Mouse (Mus musculus) Patski (cell line): ENCODE data around the gene Msl1. TPM values are rescaled to one million over a fixed set of nuclear protein-coding genes. Genes with fewer than 3 reads are reported as not detected.

ENCODE experiments used
- ATAC-seq: fragments of 100-300 bp; one replicate; pipeline ENCODE4 v1.8.0; 2021
- CTCF ChIA-PET: fragments of 350-600 bp; sonication (Branson Sonifier 250); formaldehyde crosslinking; loops from one replicate; lab custom pipeline; 2022; ENCODE audit warnings: inconsistent platforms; lab: Charles Lee
- POLR2A ChIA-PET: fragments of 350-600 bp; sonication (Branson Sonifier 250); formaldehyde crosslinking; loops from one replicate; lab custom pipeline; 2022; ENCODE audit warnings: antibody characterized with exemption, inconsistent platforms; lab: Charles Lee
- DNase-seq: peaks from one replicate; pipeline ENCODE4 v3.0.0-alpha.2; 2011; ENCODE audit warnings: low read depth, low spot score
- H3K27me3 ChIP-seq: fragments of 371-371 bp; one replicate; pipeline ENCODE4 v1.5.1; 2021
- CTCF ChIP-seq: fragments of 100-300 bp; IDR thresholded peaks from one replicate; pipeline ENCODE4 v1.5.1; 2021
- in situ Hi-C: fragments of 300-500 bp; cut with MboI; formaldehyde crosslinking; loops from 3 replicates; pipeline ENCODE4 v1.11.1; 2018; ENCODE audit warnings: low pct_unique_long_range_greater_than_20kb, mixed read lengths
- polyA plus RNA-seq: library from polyadenylated mRNA; unstranded; gene quantifications from one replicate; pipeline ENCODE4 v1.2.3, GENCODE M21; 2021

Msl1 gene
- polyA plus RNA-seq, 1 experiment from 2014 or later: 69.9 TPM

DNA sequence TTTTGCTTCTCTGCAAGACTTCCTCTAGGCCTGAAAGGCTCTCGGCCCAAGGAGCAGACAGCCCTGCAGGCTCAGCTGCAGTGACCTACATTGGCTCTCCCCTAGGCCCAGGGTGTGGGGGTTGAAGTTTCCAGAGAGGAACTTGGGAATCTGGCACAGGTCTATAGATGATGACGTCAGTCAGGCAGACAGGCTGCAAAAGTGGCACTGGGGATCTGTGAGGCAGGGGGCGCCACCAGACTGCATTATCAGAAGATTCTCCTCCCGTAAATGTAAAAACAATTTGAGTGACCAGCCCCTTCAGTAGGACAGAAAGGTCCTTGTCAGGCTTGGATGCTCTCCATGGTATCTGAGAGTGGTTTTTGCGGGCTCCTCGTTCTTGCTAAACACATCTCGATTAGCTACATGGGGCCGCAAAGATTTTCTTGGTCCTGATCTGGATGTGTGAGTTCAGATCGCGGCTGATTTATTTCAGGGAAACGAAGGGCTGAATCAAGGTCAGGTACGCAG lies 9.5 kb upstream of the Msl1 start:
- CTCF ChIA-PET: interaction anchor here (1.3 to 5.3 kb wide), 13 partner anchors 11 to 100 kb away, joined by 3 to 74 read pairs (median 13); partner anchors contain the start of genes Csf3 and Nr1d1
- ATAC-seq (no peak), DNase-seq (no peak)
- in situ Hi-C loops: loop anchor here (5.0 kb wide), 1 partner anchor 84 kb away; the partner anchor contains the start of gene Csf3
- TF ChIP-seq CTCF: peak; percentile 82
- H3K27me3 ChIP-seq: no peaks in the 10 kb centered on the region
- POLR2A ChIA-PET: interaction anchor here (1.2 to 6.9 kb wide), 4 partner anchors 12 to 85 kb away, joined by 3 to 48 read pairs (median 8); partner anchors contain the start of genes Csf3 and Nr1d1

GRCm38 (mm10) chr11:98786359-98787214 lies 8.7 kb upstream of the Msl1 start:
- DNase-seq (peak; percentile 98), ATAC-seq (peak; percentile 32)
- H3K27me3 ChIP-seq: no peaks in the 10 kb centered on the region
- POLR2A ChIA-PET: interaction anchor here (0.6 to 6.9 kb wide), 7 partner anchors 10 to 104 kb away, joined by 3 to 48 read pairs (median 5); partner anchors contain the start of genes Csf3, Nr1d1 and Psmd3
- TF ChIP-seq CTCF: peak; percentile 94
- in situ Hi-C loops: loop anchor here (5.0 kb wide), 1 partner anchor 84 kb away; the partner anchor contains the start of gene Csf3
- CTCF ChIA-PET: interaction anchor here (0.6 to 5.3 kb wide), 29 partner anchors 10 to 122 kb away, joined by 3 to 74 read pairs (median 4); partner anchors contain the start of genes Csf3 and Nr1d1

GRCm38 (mm10) chr11:98787229-98787628 lies 8.1 kb upstream of the Msl1 start:
- DNase-seq (no peak), ATAC-seq (no peak)
- in situ Hi-C loops: loop anchor here (5.0 kb wide), 1 partner anchor 85 kb away; the partner anchor contains the start of gene Csf3
- ChIA-PET CTCF (interaction anchor here (0.6 to 5.3 kb wide), 30 partner anchors 10 to 121 kb away, joined by 3 to 74 read pairs (median 4); partner anchors contain the start of genes Csf3 and Nr1d1), POLR2A (interaction anchor here (0.7 to 6.9 kb wide), 4 partner anchors 14 to 105 kb away, joined by 3 to 48 read pairs (median 7); partner anchors contain the start of genes Nr1d1 and Psmd3)
- H3K27me3 ChIP-seq: no peaks in the 10 kb centered on the region
- TF ChIP-seq CTCF: no peak

DNA sequence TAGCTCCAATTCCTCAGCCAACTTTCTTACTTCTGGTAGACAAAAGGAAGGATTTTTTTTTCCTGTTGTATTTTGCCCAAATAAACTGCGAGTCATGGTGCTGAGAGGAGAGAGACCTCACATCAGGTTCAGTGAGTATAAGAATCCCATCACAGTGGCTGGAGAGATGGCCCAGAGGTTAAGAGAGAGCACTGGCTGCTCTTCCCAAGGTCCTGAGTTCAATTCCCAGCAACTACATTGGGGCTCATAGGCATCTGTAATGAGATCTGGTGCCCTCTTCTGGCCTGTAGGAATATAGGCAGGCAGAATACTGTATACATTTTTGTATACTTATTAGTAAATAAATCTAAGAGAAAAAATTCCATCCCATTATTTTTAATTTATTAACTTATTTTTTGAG lies 7.6 kb upstream of the Msl1 start:
- POLR2A ChIA-PET: interaction anchor here (0.7 to 6.9 kb wide), 5 partner anchors 14 to 82 kb away, joined by 3 to 48 read pairs (median 4); partner anchors contain the start of genes Nr1d1 and Rapgefl1
- TF ChIP-seq CTCF: peak; percentile 67
- no peak for DNase-seq

DNA sequence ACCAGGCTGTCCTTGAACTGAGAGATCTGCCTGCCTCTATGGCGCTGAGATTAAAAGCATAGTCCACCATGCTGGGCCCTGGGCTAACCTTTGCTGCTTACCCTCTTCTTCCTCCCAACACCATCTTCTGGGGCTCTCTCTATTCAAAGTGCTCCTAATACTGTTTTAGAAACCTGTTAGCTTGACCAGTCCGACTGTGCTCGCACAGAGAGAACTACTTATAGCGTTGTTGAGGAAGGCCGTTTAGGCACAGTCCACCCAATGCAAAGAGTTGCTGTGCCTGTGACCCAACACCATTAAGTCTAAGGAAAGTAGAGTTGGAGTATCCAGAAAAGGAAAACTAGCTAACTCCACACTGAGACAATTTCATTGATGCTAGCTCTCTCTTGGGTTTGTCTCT lies 7.2 kb upstream of the Msl1 start:
- ATAC-seq (no peak), DNase-seq (no peak)
- CTCF ChIA-PET: interaction anchor here (0.8 to 5.3 kb wide), 12 partner anchors 13 to 118 kb away, joined by 3 to 74 read pairs (median 6); partner anchors contain the start of genes Csf3 and Nr1d1
- in situ Hi-C loops: loop anchor here (5.0 kb wide), 1 partner anchor 86 kb away; the partner anchor contains the start of gene Csf3
- no peaks in the 10 kb centered on the region for H3K27me3 ChIP-seq
- TF ChIP-seq CTCF: no peak
- POLR2A ChIA-PET: interaction anchor here (0.8 to 6.9 kb wide), 3 partner anchors 15 to 49 kb away, joined by 3 to 48 read pairs (median 4); partner anchors contain the start of genes Nr1d1 and Rapgefl1

More for the DNA sequence above, 7.6 kb upstream of the Msl1 start:
- no peak for ATAC-seq
- CTCF ChIA-PET: interaction anchor here (0.8 to 5.3 kb wide), 25 partner anchors 9 to 121 kb away, joined by 3 to 74 read pairs (median 6); partner anchors contain the start of genes Csf3 and Nr1d1
- H3K27me3 ChIP-seq: no peaks in the 10 kb centered on the region
- in situ Hi-C loops: loop anchor here (5.0 kb wide), 1 partner anchor 85 kb away; the partner anchor contains the start of gene Csf3

DNA sequence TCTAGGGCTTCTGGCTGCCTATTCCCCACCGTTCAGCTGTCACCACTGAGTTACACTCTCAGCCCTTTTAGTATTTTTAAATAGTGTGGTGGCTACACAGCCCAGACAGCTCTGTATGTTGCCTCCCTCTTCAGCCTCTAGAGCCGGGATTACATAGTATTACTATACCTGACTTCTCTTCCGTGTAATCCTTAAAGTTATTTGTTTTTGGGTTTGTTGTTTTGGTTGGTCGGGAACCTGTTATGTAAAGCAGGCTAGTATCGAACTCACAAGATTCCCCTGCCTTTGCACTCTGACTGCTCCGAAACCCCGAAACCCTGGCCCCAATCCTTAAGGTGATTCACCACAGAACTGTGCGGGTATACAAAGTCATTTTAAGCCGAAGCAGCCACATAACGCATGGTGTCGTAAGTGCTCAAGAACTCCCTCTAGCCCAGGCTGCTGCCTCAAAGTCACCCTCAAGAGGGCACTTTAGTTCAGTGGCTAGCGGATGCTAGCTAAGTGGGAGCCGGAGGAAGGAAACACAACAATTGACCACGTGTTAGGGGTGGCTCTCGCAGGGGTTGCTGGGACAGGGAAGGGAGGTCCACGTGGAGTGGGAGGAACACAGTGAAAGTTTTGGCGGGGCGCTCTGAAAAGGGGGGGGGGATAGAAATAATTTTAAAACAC lies 6.6 kb upstream of the Msl1 start:
- ATAC-seq: peak; percentile 59
- H3K27me3 ChIP-seq: no peaks in the 10 kb centered on the region
- TF ChIP-seq CTCF: peak; percentile 92
- in situ Hi-C loops: loop anchor here (5.0 kb wide), 1 partner anchor 86 kb away; the partner anchor contains the start of gene Csf3
- DNase-seq: no peak
- CTCF ChIA-PET: interaction anchor here (0.8 to 5.3 kb wide), 13 partner anchors 14 to 117 kb away, joined by 3 to 74 read pairs (median 5); partner anchors contain the start of genes Csf3 and Nr1d1
- POLR2A ChIA-PET: interaction anchor here (0.7 to 6.9 kb wide), 5 partner anchors 15 to 151 kb away, joined by 3 to 48 read pairs (median 5); partner anchors contain the start of genes Nr1d1 and Rapgefl1

DNA sequence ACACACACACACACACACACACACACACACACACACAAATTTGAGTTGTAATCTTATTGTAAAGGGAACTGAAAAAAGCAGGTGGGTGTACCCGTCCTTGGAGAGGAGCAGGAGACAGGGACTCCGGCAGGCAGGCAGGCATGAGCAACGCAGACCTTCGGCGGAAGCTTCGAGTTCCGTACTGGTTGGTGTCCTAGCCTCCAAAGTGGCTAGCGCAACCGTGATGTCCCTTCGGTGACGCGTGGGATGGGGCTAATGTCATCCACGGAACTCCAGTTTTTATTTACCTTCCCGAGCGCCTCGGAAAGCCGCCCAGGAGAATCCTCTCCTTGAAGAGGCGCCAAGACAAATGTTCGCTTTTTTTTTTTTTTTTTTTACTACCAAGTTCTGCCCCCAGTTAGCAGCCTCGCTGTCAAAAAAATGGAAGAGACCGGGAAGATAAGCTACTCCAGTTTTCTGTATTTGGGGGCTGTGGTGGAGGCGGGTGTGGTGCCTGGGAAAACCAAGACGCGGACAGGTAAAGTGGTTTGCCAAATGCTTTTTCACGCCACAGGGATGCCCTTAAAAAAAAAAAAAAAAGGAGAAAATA lies 6.0 kb upstream of the Msl1 start:
- no peak for ATAC-seq
- in situ Hi-C loops: loop anchor here (5.0 kb wide), 1 partner anchor 87 kb away; the partner anchor contains the start of gene Csf3
- no peaks in the 10 kb centered on the region for H3K27me3 ChIP-seq
- ChIA-PET POLR2A (interaction anchor here (0.6 to 6.9 kb wide), 7 partner anchors 15 to 151 kb away, joined by 3 to 48 read pairs (median 4); partner anchors contain the start of genes Casc3 and Nr1d1), CTCF (interaction anchor here (0.8 to 5.3 kb wide), 10 partner anchors 14 to 89 kb away, joined by 3 to 74 read pairs (median 6); partner anchors contain the start of genes Csf3 and Nr1d1)
- TF ChIP-seq CTCF: no peak
- no peak for DNase-seq

- no peak for ATAC-seq
- CTCF ChIA-PET: interaction anchor here (0.8 to 5.3 kb wide), 4 partner anchors 15 to 48 kb away, joined by 3 to 74 read pairs (median 4); partner anchors contain the start of gene Nr1d1
- no peaks in the 10 kb centered on the region for H3K27me3 ChIP-seq
- no peak for TF ChIP-seq CTCF
- in situ Hi-C loops: loop anchor here (5.0 kb wide), 1 partner anchor 88 kb away; the partner anchor contains the start of gene Csf3
- DNase-seq: no peak
- POLR2A ChIA-PET: interaction anchor here (0.6 to 6.9 kb wide), 5 partner anchors 15 to 80 kb away, joined by 3 to 48 read pairs (median 4); partner anchors contain the start of genes Casc3 and Nr1d1
Observed at GRCm38 (mm10) chr11:98789824-98790223, 5.5 kb upstream of the Msl1 start.
